Mouse (Mus musculus) heart, embryonic 16.5 days (tissue): ENCODE measurements around the gene Olfr911-ps1. TPM values are rescaled to one million over a fixed set of nuclear protein-coding genes. Genes with fewer than 3 reads are reported as not detected.

Source experiments
- ATAC-seq: fragments of 200-750 bp; cut with Nextera tagmentation; replicated peaks from 2 replicates; pipeline ENCODE4 v1.8.0; 2017; ENCODE audit warnings: moderate number of reproducible peaks; ENCODE audit not compliant: insufficient read depth, low FRiP score; ENCODE audit errors: extremely low read depth
- H3K27ac ChIP-seq: fragments of 300-500 bp; sonication (generic); 2 replicates; pipeline ENCODE4 v1.5.1; 2014; ENCODE audit warnings: mild to moderate bottlenecking, low read length, control low read depth, moderate library complexity
- H3K27me3 ChIP-seq: fragments of 300-500 bp; sonication (generic); 2 replicates; pipeline ENCODE4 v1.6.1; 2014; ENCODE audit warnings: low read length, mixed read lengths; ENCODE audit not compliant: control insufficient read depth, insufficient read depth
- H3K36me3 ChIP-seq: fragments of 300-500 bp; sonication (generic); 2 replicates; pipeline ENCODE4 v1.6.1; 2014; ENCODE audit not compliant: control insufficient read depth, insufficient read depth
- H3K4me1 ChIP-seq: fragments of 300-500 bp; sonication (generic); 2 replicates; pipeline ENCODE4 v1.6.1; 2014; ENCODE audit warnings: low read length, mixed read lengths; ENCODE audit not compliant: control insufficient read depth, insufficient read depth
- H3K4me2 ChIP-seq: fragments of 300-500 bp; sonication (generic); 2 replicates; pipeline ENCODE4 v1.6.1; 2014; ENCODE audit warnings: low read depth, mild to moderate bottlenecking, control low read depth, low read length
- H3K4me3 ChIP-seq: fragments of 300-500 bp; sonication (generic); 2 replicates; pipeline ENCODE4 v1.5.1; 2014; ENCODE audit warnings: mild to moderate bottlenecking, control low read depth, low read length
- H3K9ac ChIP-seq: fragments of 300-500 bp; sonication (generic); 2 replicates; pipeline ENCODE4 v1.6.1; 2014; ENCODE audit warnings: low read length, control low read depth
- H3K9me3 ChIP-seq: fragments of 300-500 bp; sonication (generic); replicated peaks from 2 replicates; pipeline ENCODE4 v1.6.1; 2016; ENCODE audit warnings: low read length; ENCODE audit not compliant: control insufficient read depth
- WGBS: fragments of 180-500 bp; shearing (Covaris S2); extraction: QIAGEN DNeasy Blood & Tissue Kit; methylation state at CpG from one replicate; pipeline ENCODE4 v1.1.7; 2014; 5-methylcytosine and 5-hydroxymethylcytosine counted together
- polyA plus RNA-seq: library from polyadenylated mRNA; unstranded; fragments of >200 nt; fragmentation: Nextera tagmentation; extraction: Ambion mirVana; gene quantifications from 2 replicates; pipeline ENCODE4 v1.2.1, GENCODE M21; 2015

The Olfr911-ps1 gene
- polyA plus RNA-seq: not detected in 2 replicates

DNA sequence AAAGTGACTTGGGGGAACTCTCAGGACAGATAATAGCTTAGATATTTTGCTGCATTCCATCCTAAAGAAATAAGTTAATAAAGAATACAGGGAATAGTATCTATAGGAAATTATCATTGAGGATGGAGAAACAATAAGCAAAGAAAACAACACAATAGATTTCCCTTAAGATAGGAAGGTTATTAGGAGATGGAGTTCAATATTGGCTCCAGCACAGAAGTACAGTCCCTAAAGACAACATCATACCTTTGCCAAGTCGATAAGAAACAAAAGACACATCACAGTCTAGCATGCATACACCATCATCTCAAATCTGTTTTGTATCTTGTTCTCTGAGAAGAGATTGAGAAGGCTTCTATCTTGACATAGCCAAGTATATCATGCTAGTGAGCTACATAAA, at the start of gene Olfr911-ps1:
TSS of gene Olfr911-ps1 (plus strand) at position 301 of the 400 bp plus-strand sequence.
- Histone ChIP-seq H3K36me3 (no peaks in the 10 kb centered on the region), H3K27me3 (no peaks in the 10 kb centered on the region), H3K4me1 (no peaks in the 10 kb centered on the region), H3K27ac (no peak within 1 kb of the TSS), H3K9ac (no peak within 1 kb of the TSS), H3K4me2 (no peak within 1 kb of the TSS), H3K9me3 (no peaks in the 10 kb centered on the region), H3K4me3 (no peak within 1 kb of the TSS)
- ATAC-seq: no peak
- WGBS: 53% methylated on average over 1 of the region's 1 CpGs

DNA sequence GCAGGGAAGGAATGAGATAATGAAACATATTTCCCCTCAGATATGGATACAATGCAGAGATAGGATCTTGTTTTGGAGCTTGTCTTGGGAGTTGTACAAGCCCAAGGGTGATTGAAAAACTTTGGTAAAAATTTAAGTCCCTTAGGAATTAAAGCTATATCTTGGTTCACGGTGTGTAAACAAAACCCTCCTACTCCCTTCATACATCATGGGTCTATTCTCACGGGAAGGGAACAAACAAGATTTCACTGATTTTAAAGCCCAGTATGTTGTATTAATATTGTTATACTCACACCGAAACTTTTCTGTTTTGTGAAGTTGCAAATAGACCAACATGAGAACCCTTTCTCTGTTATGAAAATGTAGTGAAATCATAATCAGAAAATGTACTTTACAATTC, 34.6 kb upstream of the Olfr911-ps1 start, which contains the start of gene Olfr906:
TSS of gene Olfr906 (plus strand) at position 301 of the 400 bp plus-strand sequence.
- H3K27me3 ChIP-seq: no peaks in the 10 kb centered on the region
- no peak for ATAC-seq
- H3K4me2 ChIP-seq: no peak within 1 kb of the TSS
- H3K9me3 ChIP-seq: no peaks in the 10 kb centered on the region
- H3K9ac ChIP-seq: no peak within 1 kb of the TSS
- WGBS: 68% methylated on average over 3 of the region's 3 CpGs
- no peaks in the 10 kb centered on the region for H3K4me1 ChIP-seq
- H3K36me3 ChIP-seq: no peaks in the 10 kb centered on the region
- H3K4me3 ChIP-seq: no peak within 1 kb of the TSS
- H3K27ac ChIP-seq: no peak within 1 kb of the TSS

DNA sequence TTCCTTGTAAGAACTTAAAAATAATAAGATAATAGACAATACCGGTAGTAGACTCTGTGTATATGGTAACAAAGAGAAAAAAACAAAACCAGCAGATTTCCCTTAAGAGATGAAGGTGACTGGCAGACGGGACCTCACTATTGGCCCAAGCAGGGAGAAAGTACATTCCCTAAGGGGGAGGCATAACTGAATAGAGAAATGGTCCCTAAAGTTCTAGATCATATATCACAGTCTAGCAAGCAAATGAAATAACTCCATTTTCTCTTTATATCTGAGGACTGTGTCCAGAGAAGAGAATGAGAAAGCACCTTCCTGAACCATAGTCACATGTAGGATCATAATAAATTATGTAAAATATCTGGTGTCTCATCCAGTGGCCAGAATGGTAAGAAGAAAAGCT, 25.9 kb upstream of the Olfr911-ps1 start, which contains the start of gene Olfr907:
TSS of gene Olfr907 (plus strand) at position 301 of the 400 bp plus-strand sequence.
- WGBS: 62% methylated on average over 2 of the region's 2 CpGs
- no peaks in the 10 kb centered on the region for H3K4me1 ChIP-seq
- no peak within 1 kb of the TSS for H3K27ac ChIP-seq
- H3K9ac ChIP-seq: no peak within 1 kb of the TSS
- H3K27me3 ChIP-seq: no peaks in the 10 kb centered on the region
- ATAC-seq: no peak
- no peak within 1 kb of the TSS for H3K4me2 ChIP-seq
- H3K36me3 ChIP-seq: no peaks in the 10 kb centered on the region
- no peak within 1 kb of the TSS for H3K4me3 ChIP-seq
- no peaks in the 10 kb centered on the region for H3K9me3 ChIP-seq

DNA sequence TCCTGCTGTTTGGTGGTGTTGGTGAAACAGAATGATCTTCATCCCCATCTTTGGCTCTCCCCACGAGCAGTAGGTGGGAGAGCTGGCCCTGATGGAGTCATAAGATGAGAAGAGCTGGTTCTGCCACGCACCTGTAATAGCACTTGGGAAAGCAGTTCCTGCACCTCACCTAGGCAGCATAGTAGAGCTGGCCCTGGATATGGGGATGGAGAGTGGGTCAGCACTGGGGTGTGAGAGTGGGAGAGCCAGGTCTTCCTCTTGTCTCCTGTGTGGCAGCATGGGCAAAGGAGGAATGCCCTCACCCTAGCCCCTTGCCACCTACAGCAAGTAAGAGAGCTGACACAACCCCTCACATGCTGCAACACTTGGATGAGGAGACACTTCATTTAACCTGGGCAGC, 9.0 kb upstream of the Olfr911-ps1 start:
- 48% methylated on average over 2 of the region's 2 CpGs for WGBS
- no peaks in the 10 kb centered on the region for H3K9me3 ChIP-seq
- no peak overlapping the region for H3K27ac ChIP-seq
- ATAC-seq: no peak
- H3K4me1 ChIP-seq: no peaks in the 10 kb centered on the region
- H3K36me3 ChIP-seq: no peaks in the 10 kb centered on the region
- H3K27me3 ChIP-seq: no peaks in the 10 kb centered on the region
- H3K9ac ChIP-seq: no peak overlapping the region
- no peak overlapping the region for H3K4me3 ChIP-seq
- H3K4me2 ChIP-seq: no peak overlapping the region

DNA sequence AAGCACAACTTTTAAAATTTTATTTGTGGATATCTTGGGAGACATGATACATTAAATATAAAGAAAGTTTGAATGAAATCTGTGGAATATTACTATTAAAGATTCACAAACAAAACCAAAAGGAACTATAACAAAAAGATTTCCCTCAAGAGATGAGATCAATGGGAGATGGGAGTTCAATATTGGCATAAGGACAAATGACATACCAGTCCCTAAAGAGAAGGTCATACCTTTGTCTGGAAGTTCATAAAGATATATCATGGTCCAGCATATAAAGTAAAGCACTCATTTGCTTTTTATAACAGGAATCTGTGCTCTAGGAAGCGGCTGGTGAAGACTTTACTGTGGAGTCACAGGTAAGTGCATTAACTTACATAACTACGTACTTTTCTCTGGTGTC, 16.2 kb downstream of the Olfr911-ps1 start, which contains the start of gene Olfr910:
TSS of gene Olfr910 (plus strand) at position 301 of the 400 bp plus-strand sequence.
- H3K27ac ChIP-seq: no peak within 1 kb of the TSS
- no peak within 1 kb of the TSS for H3K4me3 ChIP-seq
- no peak within 1 kb of the TSS for H3K4me2 ChIP-seq
- H3K36me3 ChIP-seq: no peaks in the 10 kb centered on the region
- H3K27me3 ChIP-seq: no peaks in the 10 kb centered on the region
- no peaks in the 10 kb centered on the region for H3K4me1 ChIP-seq
- peaks cover 1% of the 10 kb centered on the region; the same call in 1 of the 2 replicates for H3K9me3 ChIP-seq
- 85% methylated on average over 2 of the region's 2 CpGs for WGBS
- no peak within 1 kb of the TSS for H3K9ac ChIP-seq
- no peak for ATAC-seq

Other genes starting within 250 kb of the Olfr911-ps1 start
- gene Olfr896-ps1, start 230.5 kb upstream of the Olfr911-ps1 start, polyA plus RNA-seq: not detected in 2 replicates
- not detected in 2 replicates for gene Olfr25, start 192.5 kb upstream of the Olfr911-ps1 start, polyA plus RNA-seq
- gene Olfr898, start 173.2 kb upstream of the Olfr911-ps1 start, polyA plus RNA-seq: not detected in 2 replicates
- gene Olfr250, start 154.7 kb upstream of the Olfr911-ps1 start, polyA plus RNA-seq: not detected in 2 replicates
- not detected in 2 replicates for gene Olfr251, start 144.5 kb upstream of the Olfr911-ps1 start, polyA plus RNA-seq
- not detected in 2 replicates for gene Olfr147, start 119.9 kb upstream of the Olfr911-ps1 start, polyA plus RNA-seq
- gene Olfr901, start 92.1 kb upstream of the Olfr911-ps1 start, polyA plus RNA-seq: not detected in 2 replicates
- not detected in 2 replicates for gene Olfr902, start 73.9 kb upstream of the Olfr911-ps1 start, polyA plus RNA-seq
- not detected in 2 replicates for gene Olfr904, start 58.4 kb upstream of the Olfr911-ps1 start, polyA plus RNA-seq
- gene Olfr905, start 50.5 kb upstream of the Olfr911-ps1 start, polyA plus RNA-seq: not detected in 2 replicates
- not detected in 2 replicates for gene Olfr906, start 34.5 kb upstream of the Olfr911-ps1 start, polyA plus RNA-seq
- not detected in 2 replicates for gene Olfr907, start 25.8 kb upstream of the Olfr911-ps1 start, polyA plus RNA-seq
- not detected in 2 replicates for gene Olfr910, start 16.3 kb downstream of the Olfr911-ps1 start, polyA plus RNA-seq
- gene Olfr912, start 58.6 kb downstream of the Olfr911-ps1 start, polyA plus RNA-seq: not detected in 2 replicates
- gene Olfr913, start 71.2 kb downstream of the Olfr911-ps1 start, polyA plus RNA-seq: not detected in 2 replicates
- gene Olfr914, start 83.5 kb downstream of the Olfr911-ps1 start, polyA plus RNA-seq: not detected in 2 replicates
- gene Olfr916, start 138.3 kb downstream of the Olfr911-ps1 start, polyA plus RNA-seq: not detected in 2 replicates
- gene Olfr917, start 144.3 kb downstream of the Olfr911-ps1 start, polyA plus RNA-seq: not detected in 2 replicates
- not detected in 2 replicates for gene Olfr918, start 153.0 kb downstream of the Olfr911-ps1 start, polyA plus RNA-seq
- not detected in 2 replicates for gene Olfr919, start 182.1 kb downstream of the Olfr911-ps1 start, polyA plus RNA-seq
- gene Vwa5a, start 196.7 kb downstream of the Olfr911-ps1 start, polyA plus RNA-seq: 21.3 and 26.2 TPM in 2 replicates
- gene Olfr920, start 230.7 kb downstream of the Olfr911-ps1 start, polyA plus RNA-seq: 0.06 and 0.07 TPM in 2 replicates